Mouse (Mus musculus) right cerebral cortex, adult 2 months (tissue): ENCODE data around the gene Trim37.
"Not testable (repeated sequence)": the region's sequence is repeated elsewhere in the genome, so short reads cannot be mapped to it uniquely, and the experiment has no call there.

Experiments used
- DNase-seq, 2 experiments: peaks; one replicate each; pipeline ENCODE4 v3.0.0; 2021 to 2022; ENCODE audit warnings: low spot score in 2 of 2

The Trim37 gene

GRCm38 (mm10) chr11:87227056-87227455 is 100.2 kb downstream of the Trim37 start:
- DNase-seq, result no peak

GRCm38 (mm10) chr11:87233377-87233776 is 106.5 kb downstream of the Trim37 start:
- no peak for DNase-seq

GRCm38 (mm10) chr11:87234743-87235485 is 108.0 kb downstream of the Trim37 start:
- DNase-seq, result peak; percentile 47

GRCm38 (mm10) chr11:87235486-87235872 is 108.6 kb downstream of the Trim37 start:
- DNase-seq, result no peak

GRCm38 (mm10) chr11:87238891-87239530 is 112.1 kb downstream of the Trim37 start:
- no peak for DNase-seq

GRCm38 (mm10) chr11:87240141-87240832 is 113.4 kb downstream of the Trim37 start:
- no peak for DNase-seq

- DNase-seq, result peak in 1 of 2 experiments; percentile 44
Observed at GRCm38 (mm10) chr11:87240833-87241215, 113.9 kb downstream of the Trim37 start.

- peak in 1 of 2 experiments; percentile 56 for DNase-seq
Observed at GRCm38 (mm10) chr11:87241256-87241655, 114.4 kb downstream of the Trim37 start.

- no peak for DNase-seq
Observed at GRCm38 (mm10) chr11:87245171-87245840, 118.4 kb downstream of the Trim37 start.

- no peak for DNase-seq
Observed at GRCm38 (mm10) chr11:87246107-87246651, 119.3 kb downstream of the Trim37 start.

GRCm38 (mm10) chr11:87246724-87247493 is 120.0 kb downstream of the Trim37 start:
- peak in 1 of 2 experiments; percentile 44 for DNase-seq

GRCm38 (mm10) chr11:87247494-87247866 is 120.6 kb downstream of the Trim37 start:
- DNase-seq, result no peak

GRCm38 (mm10) chr11:87250132-87250531 is 123.3 kb downstream of the Trim37 start:
- DNase-seq, result no peak

GRCm38 (mm10) chr11:87253294-87253693 is 126.4 kb downstream of the Trim37 start:
- no peak for DNase-seq

- no peak for DNase-seq
Observed at GRCm38 (mm10) chr11:87254149-87254548, 127.3 kb downstream of the Trim37 start.

- no peak for DNase-seq
Observed at GRCm38 (mm10) chr11:87257282-87257681, 130.4 kb downstream of the Trim37 start.

GRCm38 (mm10) chr11:87259792-87260191 is 132.9 kb downstream of the Trim37 start:
- no peak for DNase-seq

GRCm38 (mm10) chr11:87261705-87262104 is 134.8 kb downstream of the Trim37 start:
- not testable (repeated sequence) for DNase-seq

GRCm38 (mm10) chr11:87263946-87264345 is 137.1 kb downstream of the Trim37 start:
- DNase-seq, result no peak

GRCm38 (mm10) chr11:87266246-87266645 is 139.4 kb downstream of the Trim37 start:
- no peak for DNase-seq

GRCm38 (mm10) chr11:87268803-87269202 is 141.9 kb downstream of the Trim37 start:
- no peak for DNase-seq
